ENCODE assay signal across 14 mouse cellular contexts in genomic region chr12:102660906-102661651, GRCm38 (mm10). TPM values are rescaled to one million over a fixed set of nuclear protein-coding genes. Genes with fewer than 3 reads are reported as not detected.
DNase-seq lines count a peak whose midpoint lies in the region; ATAC-seq and TF ChIP-seq lines count a peak whose summit lies in the region.
"Had no signal": no experiment of that assay in that cellular context is flagged by ENCODE, and none has a peak within 500 bp of the region (broad histone marks: within the 10 kb centered on the region; RNA-seq: fewer than 3 reads in every experiment).

No protein-coding gene starts in this region.

- H3K27me3 ChIP-seq in hindbrain, embryonic 12.5 days = no peaks in the 10 kb centered on the region
- no peaks in the 10 kb centered on the region for H3K27me3 ChIP-seq in hindbrain, embryonic 16.5 days (replicated peaks; ENCODE audit: control insufficient read depth, insufficient read depth, low read length)
- H3K27me3 ChIP-seq in midbrain, embryonic 11.5 days (ENCODE audit: control insufficient read depth, insufficient read depth, low read length) = no peaks in the 10 kb centered on the region
- H3K27me3 ChIP-seq: limb, embryonic 15.5 days; megakaryocyte, embryonic 14.5 days; neural tube, embryonic 12.5 days had no signal

- 0 out of 2 replicates have a peak overlapping the region, but pooled peaks have one; percentile 8 for H3K27ac ChIP-seq in hindbrain, embryonic 12.5 days
- H3K27ac ChIP-seq in hindbrain, embryonic 16.5 days (ENCODE audit: low read depth, low read length) = no peak overlapping the region
- peak overlapping the region; percentile 63 for H3K27ac ChIP-seq in olfactory bulb, adult 2 months (ENCODE audit: insufficient read depth, low read depth, low read length)
- no peak overlapping the region for H3K27ac ChIP-seq in midbrain, embryonic 11.5 days (ENCODE audit: low read depth, low read length)
- H3K27ac ChIP-seq: neural tube, embryonic 12.5 days had no signal

- no peak overlapping the region for H3K4me3 ChIP-seq in hindbrain, embryonic 12.5 days
- no peak overlapping the region for H3K4me3 ChIP-seq in hindbrain, embryonic 16.5 days (ENCODE audit: low read length)
- H3K4me3 ChIP-seq in olfactory bulb, adult 2 months (ENCODE audit: insufficient read depth, low read depth, low read length) = no peak overlapping the region
- H3K4me3 ChIP-seq in midbrain, embryonic 11.5 days (ENCODE audit: low read depth, low read length) = no peak overlapping the region
- H3K4me3 ChIP-seq: limb, embryonic 15.5 days; megakaryocyte, embryonic 14.5 days; neural tube, embryonic 12.5 days had no signal

- TF ChIP-seq CTCF in olfactory bulb, adult 2 months (IDR thresholded peaks at IDR 0.05; ENCODE audit: insufficient read depth, low read depth, low read length) = no peak

- no peak overlapping the region for H3K9ac ChIP-seq in hindbrain, embryonic 12.5 days
- no peak overlapping the region for H3K9ac ChIP-seq in hindbrain, embryonic 16.5 days (ENCODE audit: low read depth, low read length)
- H3K9ac ChIP-seq in midbrain, embryonic 11.5 days (ENCODE audit: low read length) = no peak overlapping the region
- H3K9ac ChIP-seq: liver, postnatal 0 days; neural tube, embryonic 12.5 days had no signal

- H3K36me3 ChIP-seq in hindbrain, embryonic 12.5 days = no peaks in the 10 kb centered on the region
- no peaks in the 10 kb centered on the region for H3K36me3 ChIP-seq in hindbrain, embryonic 16.5 days (ENCODE audit: control insufficient read depth, insufficient read depth, low read length)
- H3K36me3 ChIP-seq in midbrain, embryonic 11.5 days (ENCODE audit: control insufficient read depth, insufficient read depth, low read length) = no peaks in the 10 kb centered on the region
- H3K36me3 ChIP-seq: limb, embryonic 15.5 days; neural tube, embryonic 12.5 days had no signal

- no peak for ATAC-seq in hindbrain, embryonic 12.5 days (ENCODE audit: low FRiP score)
- no peak for ATAC-seq in hindbrain, embryonic 16.5 days
- no peak for ATAC-seq in midbrain, embryonic 11.5 days (ENCODE audit: low FRiP score)
- ATAC-seq: liver, postnatal 0 days had no signal

- H3K9me3 ChIP-seq in hindbrain, embryonic 12.5 days (replicated peaks) = no peaks in the 10 kb centered on the region
- no peaks in the 10 kb centered on the region for H3K9me3 ChIP-seq in hindbrain, embryonic 16.5 days (ENCODE audit: control insufficient read depth, low read length)
- no peaks in the 10 kb centered on the region for H3K9me3 ChIP-seq in midbrain, embryonic 11.5 days (ENCODE audit: control insufficient read depth, low read length)
- H3K9me3 ChIP-seq: limb, embryonic 15.5 days; megakaryocyte, embryonic 14.5 days; neural tube, embryonic 12.5 days had no signal

- H3K4me2 ChIP-seq in hindbrain, embryonic 12.5 days (replicated peaks) = no peak overlapping the region
- no peak overlapping the region for H3K4me2 ChIP-seq in hindbrain, embryonic 16.5 days (ENCODE audit: low read length)
- no peak overlapping the region for H3K4me2 ChIP-seq in midbrain, embryonic 11.5 days
- H3K4me2 ChIP-seq: heart, embryonic 11.5 days; limb, embryonic 15.5 days; neural tube, embryonic 12.5 days had no signal

- peaks cover 20% of the 10 kb centered on the region for H3K4me1 ChIP-seq in hindbrain, embryonic 12.5 days
- H3K4me1 ChIP-seq in hindbrain, embryonic 16.5 days (ENCODE audit: control insufficient read depth, insufficient read depth, low read depth, low read length) = no peaks in the 10 kb centered on the region
- peaks cover 44% of the 10 kb centered on the region for H3K4me1 ChIP-seq in olfactory bulb, adult 2 months (ENCODE audit: control insufficient read depth, insufficient read depth, low read length)
- no peaks in the 10 kb centered on the region for H3K4me1 ChIP-seq in midbrain, embryonic 11.5 days (ENCODE audit: control insufficient read depth, insufficient read depth, low read length)

- DNase-seq in cerebellum, adult 18-20 months = peak; percentile 87 to 90
- peak; percentile 93 for DNase-seq in cerebellum, adult 9-11 months
- no peak for DNase-seq in midbrain, embryonic 11.5 days (ENCODE audit: low spot score, missing footprints)
- no peak for DNase-seq in T-cell, adult 2 months (ENCODE audit: low spot score)
- DNase-seq: liver, postnatal 0 days; lung, postnatal 14 days; thymus, postnatal 14 days had no signal

- TF ChIP-seq POLR2A in olfactory bulb, adult 2 months (IDR thresholded peaks at IDR 0.05; ENCODE audit: insufficient read depth, low read depth, low read length) = no peak

- 90% methylated on average over 8 of the region's 8 CpGs for WGBS in hindbrain, embryonic 12.5 days
- 92% methylated on average over 8 of the region's 8 CpGs for WGBS in hindbrain, embryonic 16.5 days
- 94% methylated on average over 8 of the region's 8 CpGs for WGBS in olfactory bulb, adult 2 months
- 90% methylated on average over 8 of the region's 8 CpGs for WGBS in midbrain, embryonic 11.5 days

RNA-seq across cellular contexts. Expression of gene Itpk1, which starts 43.7 kb away (rescaled TPM):
- 16.6 and 17.1 TPM in 2 replicates for polyA plus RNA-seq in hindbrain, embryonic 12.5 days (2016; fragmentation: Nextera tagmentation; extraction: Ambion mirVana)
- polyA plus RNA-seq in hindbrain, embryonic 16.5 days (2015; fragmentation: Nextera tagmentation; extraction: Ambion mirVana) = 41.2 and 42.5 TPM in 2 replicates
- polyA plus RNA-seq in olfactory bulb, adult 2 months (2012; ENCODE audit: insufficient read depth, insufficient read length, low replicate concordance, missing spikeins) = not detected in 2 replicates
- 11.6 and 14.2 TPM in 2 replicates for polyA plus RNA-seq in midbrain, embryonic 11.5 days (2014; fragmentation: Nextera tagmentation; extraction: Ambion mirVana)

Comparison
In these comparisons a context has a peak if more than half of its experiments do, and no peak if none do; other contexts are left out.
1. H3K27ac ChIP-seq: peak in hindbrain, embryonic 12.5 days (single experiment) and olfactory bulb, adult 2 months (single experiment); none in hindbrain, embryonic 16.5 days (single experiment) and midbrain, embryonic 11.5 days (single experiment).
2. DNase-seq: peak in cerebellum, adult 18-20 months (2 of 2) and cerebellum, adult 9-11 months (single experiment); none in midbrain, embryonic 11.5 days (single experiment) and T-cell, adult 2 months (single experiment).
3. RNA of gene Itpk1, which starts 43.7 kb away (polyA plus RNA-seq): 41.2 to 42.5 TPM in hindbrain, embryonic 16.5 days, 16.6 to 17.1 TPM in hindbrain, embryonic 12.5 days and 11.6 to 14.2 TPM in midbrain, embryonic 11.5 days; not detected in olfactory bulb, adult 2 months; every median in the first group is over 10 times any median in the second.